Mouse (Mus musculus) ovary, postnatal 14 days (tissue): ENCODE data around the gene Actn1.

ENCODE experiments used
- DNase-seq: peaks from one replicate; pipeline ENCODE4 v3.0.0; 2022; ENCODE audit warnings: low spot score

Actn1 gene

GRCm38 (mm10) chr12:80259216-80260055 lies 735 bp downstream of the Actn1 start:
- DNase-seq = peak; percentile 68

- no peak for DNase-seq
Measured at GRCm38 (mm10) chr12:80258520-80259215, 1.5 kb downstream of the Actn1 start.

- DNase-seq = no peak
Measured at GRCm38 (mm10) chr12:80251978-80252377, 8.2 kb downstream of the Actn1 start.

- no peak for DNase-seq
Measured at GRCm38 (mm10) chr12:80251554-80251953, 8.6 kb downstream of the Actn1 start.

- DNase-seq = no peak
Measured at GRCm38 (mm10) chr12:80249539-80249938, 10.6 kb downstream of the Actn1 start.

- DNase-seq = no peak
Measured at GRCm38 (mm10) chr12:80247067-80247466, 13.1 kb downstream of the Actn1 start.

GRCm38 (mm10) chr12:80246505-80246904 lies 13.7 kb downstream of the Actn1 start:
- DNase-seq = no peak

- no peak for DNase-seq
Measured at GRCm38 (mm10) chr12:80244755-80245154, 15.4 kb downstream of the Actn1 start.

GRCm38 (mm10) chr12:80244127-80244526 lies 16.0 kb downstream of the Actn1 start:
- DNase-seq = no peak

- no peak for DNase-seq
Measured at GRCm38 (mm10) chr12:80243335-80243734, 16.8 kb downstream of the Actn1 start.

- DNase-seq = no peak
Measured at GRCm38 (mm10) chr12:80239445-80239844, 20.7 kb downstream of the Actn1 start.

- no peak for DNase-seq
Measured at GRCm38 (mm10) chr12:80238523-80238922, 21.6 kb downstream of the Actn1 start.

- DNase-seq = no peak
Measured at GRCm38 (mm10) chr12:80235295-80235694, 24.9 kb downstream of the Actn1 start.

- DNase-seq = no peak
Measured at GRCm38 (mm10) chr12:80234226-80234625, 25.9 kb downstream of the Actn1 start.

- DNase-seq = no peak
Measured at GRCm38 (mm10) chr12:80232840-80233218, 27.3 kb downstream of the Actn1 start.

- DNase-seq = no peak
Measured at GRCm38 (mm10) chr12:80232076-80232839, 27.9 kb downstream of the Actn1 start.

- no peak for DNase-seq
Measured at GRCm38 (mm10) chr12:80231317-80231716, 28.9 kb downstream of the Actn1 start.

- no peak for DNase-seq
Measured at GRCm38 (mm10) chr12:80230854-80231253, 29.3 kb downstream of the Actn1 start.

GRCm38 (mm10) chr12:80230111-80230700 lies 30.0 kb downstream of the Actn1 start:
- peak; percentile 65 for DNase-seq

GRCm38 (mm10) chr12:80229010-80229800 lies 31.0 kb downstream of the Actn1 start:
- no peak for DNase-seq

- DNase-seq = no peak
Measured at GRCm38 (mm10) chr12:80228356-80228755, 31.8 kb downstream of the Actn1 start.
